Mouse (Mus musculus) adrenal gland, adult 18-20 months (tissue): ENCODE data around the gene Itgbl1. TPM values are rescaled to one million over a fixed set of nuclear protein-coding genes. Genes with fewer than 3 reads are reported as not detected.
"Not testable (repeated sequence)": the region's sequence is repeated elsewhere in the genome, so short reads cannot be mapped to it uniquely, and the experiment has no call there.

ENCODE experiments used
- DNase-seq, 2 experiments: peaks; one replicate each; pipeline ENCODE4 v3.0.0; 2021 to 2022; ENCODE audit warnings: low spot score in 2 of 2
- long read RNA-seq, 2 experiments: library from polyadenylated mRNA; stranded (forward); transcript quantifications; one replicate each; pipeline ENCODE4 v2.0.0; 2021
- total RNA-seq, 2 experiments: library from RNA; stranded (reverse); gene quantifications; 1 replicate in 1 of 2; 2 replicates in 1 of 2; pipeline ENCODE4 v1.2.3; 2021

The Itgbl1 gene
- 1 to 10 TPM; 1.5 to 3.1 TPM for total RNA-seq
- long read RNA-seq, experiment 1, full-length matches to known transcripts, result 4 of 4 reads
- long read RNA-seq, experiment 1, partial matches to known transcripts, result 0 of 4 reads
- long read RNA-seq, experiment 1, other reads (novel, unspliced or antisense), result 0 of 4 reads
- long read RNA-seq, experiment 2, full-length matches to known transcripts, result 7 of 8 reads
- long read RNA-seq, experiment 2, partial matches to known transcripts, result 0 of 8 reads
- long read RNA-seq, experiment 2, other reads (novel, unspliced or antisense), result 1 of 8 reads

DNA sequence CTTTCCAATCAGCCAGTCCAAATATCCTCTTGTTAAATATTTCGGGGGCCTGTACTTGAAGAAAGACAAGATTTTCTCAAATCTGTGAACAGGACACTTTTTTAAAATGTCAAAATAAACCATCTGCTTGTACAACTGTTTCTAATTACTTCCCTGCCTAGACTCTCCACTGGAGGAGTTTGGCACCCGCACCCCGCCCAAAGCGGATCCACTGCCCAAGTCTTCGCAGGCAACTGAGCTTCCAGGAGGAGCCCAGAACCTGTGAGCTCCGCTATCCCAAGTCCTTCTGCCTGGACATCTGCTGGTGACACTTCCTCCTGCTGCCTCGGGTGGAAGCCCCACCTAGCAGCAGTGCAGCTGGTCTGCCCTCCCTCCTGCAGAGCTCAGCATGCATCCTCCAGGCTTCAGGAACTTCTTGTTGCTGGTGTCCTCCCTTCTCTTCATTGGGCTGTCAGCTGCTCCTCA lies at the start of gene Itgbl1:
TSS of gene Itgbl1 (plus strand) at position 51 of the 465 bp plus-strand sequence.
- DNase-seq, result no peak

DNA sequence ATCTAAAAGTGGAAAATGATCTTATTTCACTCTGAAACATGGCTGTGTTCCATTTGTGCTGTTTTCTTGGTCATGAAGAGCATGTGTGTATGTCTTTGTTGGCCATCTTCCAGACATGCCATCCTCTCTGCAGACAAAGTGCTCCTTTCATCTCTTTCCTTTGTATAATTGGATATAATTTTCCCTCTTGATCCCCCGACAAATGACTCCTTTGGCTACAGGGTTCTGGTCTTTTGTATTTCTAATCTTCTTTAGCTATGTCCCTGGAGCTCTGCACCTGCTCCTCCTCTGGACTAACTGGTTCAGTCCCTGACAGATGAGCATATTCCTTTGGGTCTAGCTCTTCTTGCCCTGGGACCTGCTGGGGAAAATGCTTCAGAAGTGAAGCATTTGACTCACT lies 36.8 kb upstream of the Itgbl1 start:
- DNase-seq, result no peak

GRCm38 (mm10) chr14:123626501-123627179 lies 33.1 kb upstream of the Itgbl1 start, which contains the start of gene Nalcn:
Nalcn (minus strand) TSS chr14:123627144.
- peak; percentile 16 to 21 for DNase-seq

GRCm38 (mm10) chr14:123627180-123627562 lies 32.6 kb upstream of the Itgbl1 start:
- DNase-seq, result no peak

DNA sequence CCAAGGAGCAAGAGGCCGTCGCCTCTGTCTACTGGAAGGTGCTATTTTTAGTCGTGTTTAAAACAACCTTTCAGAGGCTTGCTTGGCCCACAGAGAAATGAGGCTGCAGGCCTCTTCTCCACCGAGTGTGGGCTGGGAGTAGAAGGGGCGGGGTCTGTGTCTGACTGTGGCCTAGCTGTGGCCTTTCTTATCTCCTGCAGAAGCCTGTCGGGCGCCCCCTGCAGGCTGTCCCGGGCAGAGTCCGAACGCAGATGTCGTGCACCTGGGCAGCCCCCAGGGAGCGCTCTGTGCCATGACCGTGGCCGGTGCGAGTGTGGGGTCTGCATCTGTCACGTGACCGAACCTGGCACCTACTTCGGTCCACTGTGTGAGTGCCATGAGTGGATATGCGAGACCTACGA lies 1.3 kb downstream of the Itgbl1 start:
- peak; percentile 23 to 34 for DNase-seq

GRCm38 (mm10) chr14:123662386-123662785 lies 2.6 kb downstream of the Itgbl1 start:
- no peak for DNase-seq

GRCm38 (mm10) chr14:123663206-123663605 lies 3.4 kb downstream of the Itgbl1 start:
- DNase-seq, result no peak

- no peak for DNase-seq
Observed at GRCm38 (mm10) chr14:123664451-123664850, 4.7 kb downstream of the Itgbl1 start.

DNA sequence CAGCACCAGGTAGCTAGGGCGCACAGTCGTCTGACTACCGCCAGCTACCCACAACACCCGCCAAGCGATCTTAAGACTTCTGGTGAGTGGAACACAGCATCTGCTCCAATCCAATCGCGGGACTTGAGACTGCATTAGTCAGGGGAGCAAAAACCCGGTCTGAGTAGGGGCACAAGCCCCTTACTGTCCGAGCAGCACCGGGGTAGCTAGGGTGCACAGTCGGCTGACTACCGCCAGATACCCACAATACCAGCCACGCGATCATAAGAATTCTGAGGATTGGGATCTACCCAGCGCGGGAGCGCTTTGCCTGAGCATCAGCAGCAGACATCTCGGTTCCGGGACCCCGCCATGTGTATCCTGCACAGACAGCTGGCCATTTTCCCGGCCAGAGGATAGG lies 11.3 kb downstream of the Itgbl1 start:
- DNase-seq, result not testable (repeated sequence)

DNA sequence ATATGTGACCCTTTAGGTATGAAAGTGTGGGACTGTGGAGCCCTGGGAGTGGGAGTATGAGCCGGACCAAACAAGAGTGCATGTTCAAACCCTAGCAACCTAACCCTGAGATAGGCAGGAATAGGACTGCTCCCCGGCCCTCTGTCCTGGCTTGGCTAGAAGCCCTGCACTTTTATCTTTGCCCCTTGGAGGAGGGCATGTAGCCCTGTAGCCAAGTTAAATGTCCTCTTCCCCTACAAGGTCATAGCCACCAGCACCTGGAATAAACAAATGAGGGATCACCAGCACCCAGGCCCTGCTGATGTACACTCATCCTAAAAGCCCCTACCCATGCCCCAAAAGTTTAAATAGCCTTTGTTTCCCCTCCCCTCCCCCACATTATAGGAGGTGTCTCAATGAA lies 18.3 kb downstream of the Itgbl1 start:
- no peak for DNase-seq

DNA sequence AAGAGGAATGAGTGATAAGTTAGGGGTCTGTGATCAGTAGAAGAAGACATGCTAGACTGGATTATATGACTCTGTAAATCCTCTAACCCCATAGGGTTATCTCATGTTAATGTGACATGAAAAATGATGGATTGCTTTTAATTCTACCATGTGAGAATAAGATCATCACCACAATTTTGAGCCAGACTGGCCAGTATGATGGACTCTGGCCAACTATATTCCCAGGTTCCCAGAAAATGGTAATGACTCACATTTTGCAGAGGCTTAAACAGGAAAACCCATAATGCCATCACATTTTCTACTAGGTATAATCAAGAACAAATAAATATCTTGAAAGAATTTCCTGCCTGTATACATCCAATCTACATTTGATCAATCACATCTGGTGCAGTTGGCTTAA lies 55.0 kb downstream of the Itgbl1 start:
- DNase-seq, result no peak

GRCm38 (mm10) chr14:123742055-123742454 lies 82.3 kb downstream of the Itgbl1 start:
- no peak for DNase-seq

- DNase-seq, result no peak
Observed at GRCm38 (mm10) chr14:123751017-123751416, 91.2 kb downstream of the Itgbl1 start.

DNA sequence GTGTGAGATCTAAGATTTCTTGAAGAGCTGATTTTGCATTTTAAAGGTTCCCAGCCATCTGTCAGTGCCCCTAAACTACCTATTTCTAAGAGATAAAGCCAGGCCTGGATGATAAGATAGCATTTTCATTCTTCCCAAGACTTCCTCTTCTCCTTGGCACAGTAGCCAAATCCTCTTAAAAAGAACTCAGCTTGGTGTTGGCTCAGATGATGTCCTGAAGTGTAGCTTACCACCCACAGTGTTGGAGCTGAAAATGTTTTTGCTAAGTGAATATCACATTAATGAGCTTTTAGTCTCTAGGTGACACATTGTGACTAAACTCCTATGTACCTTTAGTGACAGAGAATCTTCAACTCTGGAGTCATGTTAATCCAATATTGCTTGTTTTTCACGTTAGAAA lies 99.8 kb downstream of the Itgbl1 start:
- no peak for DNase-seq

- DNase-seq, result no peak
Observed at GRCm38 (mm10) chr14:123760079-123760478, 100.3 kb downstream of the Itgbl1 start.

DNA sequence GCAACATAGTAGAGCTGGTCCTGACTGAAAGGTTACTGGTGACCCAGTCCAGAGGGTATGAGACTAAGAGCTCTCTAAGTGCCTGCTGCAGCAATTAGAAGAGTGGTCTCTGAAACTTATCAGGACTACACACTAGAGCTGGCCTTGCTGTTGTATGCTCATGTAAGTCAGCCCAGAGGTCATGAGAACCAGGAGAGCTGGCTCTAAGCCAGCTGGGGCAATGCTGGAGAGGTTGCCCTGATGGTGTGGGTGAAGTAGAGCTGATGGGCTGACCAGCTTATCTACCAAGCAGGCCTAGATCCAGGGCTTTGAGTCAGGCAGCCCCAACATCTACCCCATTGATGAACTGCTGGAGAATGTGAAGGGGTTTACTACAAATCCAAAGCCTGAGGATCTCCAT lies 142.0 kb downstream of the Itgbl1 start:
- no peak for DNase-seq

DNA sequence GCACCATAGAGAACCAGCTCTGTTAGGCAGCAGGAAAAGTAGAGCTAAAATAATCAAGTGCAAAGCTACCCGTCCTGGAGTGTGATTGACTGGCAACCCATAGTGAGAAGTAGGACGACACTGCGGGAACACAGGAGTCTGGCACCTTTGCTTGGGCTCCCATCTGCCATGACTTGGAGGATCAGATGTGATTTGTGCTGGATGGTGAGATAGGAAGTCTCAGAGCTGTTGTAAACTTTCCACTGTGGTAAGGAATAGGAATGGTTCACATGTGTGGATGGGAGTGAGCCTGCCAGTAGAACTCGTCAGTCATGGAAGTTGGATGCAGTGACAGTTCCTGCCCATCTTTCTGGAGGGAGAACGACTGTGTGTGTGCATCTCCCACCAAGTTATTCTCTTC lies 177.9 kb downstream of the Itgbl1 start:
- DNase-seq, result no peak

DNA sequence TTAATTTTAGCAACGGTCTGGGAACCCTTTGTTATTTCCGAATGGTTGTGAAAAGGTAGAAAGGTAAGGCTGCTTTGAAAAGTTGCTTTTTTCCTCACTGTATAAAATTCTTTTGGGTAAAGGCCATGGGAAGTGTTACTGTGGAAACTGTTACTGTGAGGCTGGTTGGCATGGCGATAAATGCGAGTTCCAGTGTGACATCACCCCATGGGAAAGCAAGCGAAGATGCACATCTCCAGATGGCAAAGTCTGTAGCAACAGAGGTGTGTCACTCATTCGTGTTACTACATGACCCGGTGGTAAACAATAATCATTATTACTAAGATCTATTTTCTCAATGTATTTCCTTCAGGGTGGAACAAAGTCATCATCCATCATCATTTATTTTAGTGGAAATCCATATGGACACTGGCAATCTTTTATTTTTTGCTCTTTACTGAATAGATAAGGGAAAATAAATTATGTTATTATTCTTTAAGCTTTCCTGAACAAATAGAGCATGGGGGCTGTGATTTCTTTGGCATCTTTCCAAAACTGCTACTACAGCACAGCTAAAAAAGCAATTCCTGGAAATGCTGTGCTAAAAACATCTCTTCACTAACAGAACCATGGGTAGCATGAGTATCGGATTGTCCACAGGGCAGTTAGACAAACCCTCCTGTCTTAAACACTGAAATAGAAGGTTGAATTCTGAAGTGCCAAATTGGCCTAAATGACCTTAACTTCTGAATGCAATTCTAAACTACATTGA lies 184.1 kb downstream of the Itgbl1 start:
- DNase-seq, result no peak

DNA sequence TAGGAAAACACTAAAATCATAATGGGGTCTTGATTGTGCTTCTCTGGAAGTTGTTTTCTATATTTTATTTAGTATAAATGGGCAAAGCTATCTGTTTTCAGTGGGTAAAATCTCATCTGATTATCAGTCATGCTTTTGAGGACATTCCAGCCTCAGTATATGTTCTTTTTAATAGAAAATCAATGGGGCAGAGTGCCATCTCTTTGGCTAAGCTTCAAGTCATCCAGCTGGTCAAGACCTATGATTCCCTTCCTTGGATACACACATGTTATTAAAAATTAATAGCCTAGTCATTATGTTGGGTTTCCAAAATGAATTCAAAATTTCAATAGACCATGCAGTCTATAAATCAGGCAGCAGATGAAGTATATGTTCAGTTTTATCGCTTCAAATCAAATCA lies 204.8 kb downstream of the Itgbl1 start:
- DNase-seq, result no peak

GRCm38 (mm10) chr14:123865779-123866726 lies 206.3 kb downstream of the Itgbl1 start:
- DNase-seq, result no peak

DNA sequence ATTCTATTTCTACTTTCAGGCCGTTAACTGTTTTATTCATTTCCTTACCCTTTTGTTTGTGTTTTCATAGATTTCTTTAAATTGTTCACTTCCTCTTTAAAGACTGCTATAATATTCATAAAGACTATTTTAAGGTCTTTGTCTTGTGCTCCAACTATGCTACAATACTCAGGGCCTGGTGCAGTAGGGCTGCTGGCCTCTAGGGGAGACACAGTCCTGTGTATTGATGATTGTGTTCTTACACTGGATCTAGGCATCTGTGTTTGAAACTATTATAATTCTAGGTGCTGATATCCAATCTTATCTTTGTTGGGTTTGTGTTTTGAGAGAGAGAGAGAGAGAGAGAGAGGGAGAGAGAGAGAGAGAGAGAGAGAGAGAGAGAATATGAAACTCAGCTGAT lies 268.1 kb downstream of the Itgbl1 start:
- DNase-seq, result no peak
